Mouse (Mus musculus) heart, adult 9 months (tissue): ENCODE results near the gene Phrf1.
"Not testable (repeated sequence)": the region's sequence is repeated elsewhere in the genome, so short reads cannot be mapped to it uniquely, and the experiment has no call there.

ENCODE experiments used
- DNase-seq, 2 experiments: peaks; one replicate each; pipeline ENCODE4 v3.0.0; 2022; ENCODE audit warnings: low spot score in 2 of 2

Phrf1 gene

DNA sequence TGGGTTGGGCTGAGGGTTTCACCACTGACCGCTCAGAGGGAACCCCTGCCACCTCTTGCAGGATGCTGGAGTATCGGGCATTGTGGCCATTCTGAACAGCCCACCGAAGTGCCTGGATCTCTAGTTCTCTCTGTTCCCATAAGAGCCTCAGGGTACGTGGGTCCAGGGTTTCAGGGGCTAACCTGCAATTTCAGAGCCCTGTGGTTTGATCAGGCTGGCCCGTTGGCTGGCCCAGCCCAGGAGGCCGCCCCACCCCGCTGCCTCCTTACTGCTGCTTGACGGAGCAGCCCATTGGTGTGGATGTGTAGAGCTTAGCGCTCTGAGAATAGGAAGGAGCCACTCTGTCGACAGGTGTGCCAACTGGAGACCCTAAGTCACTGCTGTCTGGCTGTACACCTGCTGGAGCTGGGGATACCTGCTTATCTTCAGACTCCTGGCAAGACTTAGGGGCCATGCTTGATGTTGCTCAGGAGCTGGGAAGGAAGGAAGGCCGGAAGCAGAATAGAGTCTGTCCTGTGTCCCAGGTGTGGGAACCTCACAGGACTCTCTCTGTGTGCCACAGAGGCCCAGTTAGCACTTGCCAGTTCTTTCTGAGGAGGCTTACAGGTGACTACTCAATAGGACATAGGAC lies 14.9 kb upstream of the Phrf1 start, which contains the start of gene Lmntd2:
Lmntd2 (minus strand) TSS at position 476 of the 631 bp plus-strand sequence.
- DNase-seq = no peak

DNA sequence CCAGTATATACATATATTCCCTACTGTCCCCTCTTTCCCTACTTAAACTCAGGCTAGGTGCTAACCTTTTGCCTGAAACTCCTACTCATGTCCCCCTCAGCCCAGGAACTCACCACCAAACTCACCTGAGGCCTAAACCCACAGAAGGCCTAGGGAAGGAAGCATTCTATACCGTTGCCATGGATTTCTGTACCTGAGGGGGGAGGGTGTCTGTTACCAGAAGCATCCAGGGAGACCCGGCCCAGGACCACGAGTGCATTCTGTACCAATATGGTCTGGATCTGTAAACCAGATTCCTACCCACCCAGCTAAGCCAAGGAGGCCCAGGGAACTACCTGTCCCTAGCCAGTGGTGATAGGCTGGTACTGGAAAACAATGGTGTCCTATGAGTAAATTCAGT lies 14.3 kb upstream of the Phrf1 start:
- DNase-seq = no peak

DNA sequence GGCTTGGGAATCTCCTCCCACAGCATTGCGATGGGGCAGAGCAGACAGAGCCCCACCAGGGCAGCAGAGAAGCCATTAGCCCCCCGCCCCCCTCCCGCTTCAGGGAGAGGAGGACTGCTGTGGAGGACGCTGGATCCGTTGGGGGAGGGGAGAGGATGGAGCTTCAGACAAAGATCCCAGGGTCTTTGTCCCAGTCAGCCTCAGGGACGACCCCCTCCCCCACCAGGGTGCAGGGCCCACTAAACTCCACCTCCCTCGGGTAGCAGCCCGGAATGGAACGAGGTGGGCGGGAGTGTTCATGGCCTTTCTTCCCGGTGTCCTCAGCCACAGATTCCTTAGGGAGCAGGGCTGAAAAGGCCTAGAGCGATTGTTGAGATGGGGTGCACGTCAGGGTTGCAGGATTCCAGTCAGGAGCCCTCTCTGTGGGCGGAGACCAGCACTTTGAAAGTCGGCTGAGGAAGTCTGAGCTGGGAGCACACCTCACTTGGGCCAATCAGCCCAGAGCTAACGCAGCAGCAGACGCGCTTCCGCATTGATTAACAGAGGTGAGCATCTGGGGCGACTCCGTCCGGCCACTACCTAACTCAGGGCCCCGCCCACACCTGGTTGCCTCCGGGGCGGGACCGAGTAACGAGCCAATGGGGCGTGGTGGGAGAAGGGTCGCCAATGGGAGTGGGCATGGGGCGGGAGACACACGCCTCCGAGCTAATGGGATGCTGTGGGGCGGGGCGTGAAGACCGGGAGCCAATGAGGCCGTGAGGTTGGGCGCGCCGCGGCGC lies 13.3 kb upstream of the Phrf1 start, which contains the start of gene Rassf7:
Rassf7 (plus strand) TSS at position 760 of the 779 bp plus-strand sequence.
- DNase-seq = peak; percentile 82 to 86

DNA sequence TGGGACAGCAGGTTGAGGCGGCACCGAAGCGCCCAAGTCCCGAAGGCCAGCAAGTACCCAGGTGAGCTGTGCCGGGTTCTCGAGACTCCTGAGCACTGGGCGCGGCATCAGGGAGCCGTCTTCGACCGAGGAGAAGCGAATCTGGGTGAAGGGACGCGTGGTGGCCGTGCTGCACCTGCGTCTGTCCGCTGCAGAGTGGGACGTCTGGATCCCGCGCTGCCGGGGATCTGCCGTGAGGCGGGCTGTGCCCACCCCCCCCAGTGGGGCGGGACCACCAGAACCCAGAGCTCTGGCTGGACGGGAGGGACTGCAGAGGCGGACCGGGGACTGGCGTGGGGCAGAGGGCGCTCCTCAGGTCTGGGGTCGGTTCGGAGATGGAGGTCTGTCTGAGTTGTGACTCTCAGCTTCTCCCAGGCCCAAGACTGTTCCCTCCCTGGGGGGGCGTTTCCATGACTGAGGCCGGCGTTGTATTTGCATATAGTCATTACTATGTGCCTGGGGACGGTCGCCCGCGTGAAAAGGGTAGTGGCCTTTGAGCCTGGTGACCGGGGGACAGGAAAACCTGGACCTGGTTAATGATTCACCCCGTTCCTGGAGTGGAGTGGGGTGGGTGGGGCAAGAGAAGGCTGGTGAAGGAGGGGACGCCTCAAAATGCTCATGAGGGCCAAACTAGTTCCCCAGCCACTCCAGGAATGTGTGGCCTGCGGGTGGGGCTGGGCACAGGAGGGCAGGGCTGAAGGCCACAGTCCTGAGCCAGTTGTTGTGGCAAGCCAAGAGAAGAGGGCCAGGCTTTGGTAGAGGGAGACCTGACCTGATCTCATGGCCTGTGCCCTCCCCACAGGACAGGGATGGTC lies 12.5 kb upstream of the Phrf1 start:
- DNase-seq = no peak

DNA sequence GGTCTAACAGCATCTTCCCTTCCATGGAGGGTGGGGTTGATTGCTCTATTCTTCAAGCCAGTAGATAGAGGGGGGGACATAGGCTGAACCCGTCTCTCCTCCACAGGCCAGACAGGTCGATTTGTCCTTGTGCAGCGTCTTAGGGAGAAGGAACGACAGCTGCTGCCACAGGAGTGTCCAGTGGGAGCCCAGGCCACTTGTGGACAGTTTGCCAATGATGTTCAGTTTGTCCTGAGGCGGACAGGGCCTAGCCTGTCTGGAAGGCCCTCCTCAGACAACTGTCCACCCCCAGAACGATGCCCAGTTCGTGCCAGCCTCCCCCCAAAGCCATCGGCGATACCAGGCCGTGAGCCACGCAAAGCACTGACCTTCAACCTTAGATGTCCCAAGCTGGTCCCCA lies 11.7 kb upstream of the Phrf1 start:
- no peak for DNase-seq

DNA sequence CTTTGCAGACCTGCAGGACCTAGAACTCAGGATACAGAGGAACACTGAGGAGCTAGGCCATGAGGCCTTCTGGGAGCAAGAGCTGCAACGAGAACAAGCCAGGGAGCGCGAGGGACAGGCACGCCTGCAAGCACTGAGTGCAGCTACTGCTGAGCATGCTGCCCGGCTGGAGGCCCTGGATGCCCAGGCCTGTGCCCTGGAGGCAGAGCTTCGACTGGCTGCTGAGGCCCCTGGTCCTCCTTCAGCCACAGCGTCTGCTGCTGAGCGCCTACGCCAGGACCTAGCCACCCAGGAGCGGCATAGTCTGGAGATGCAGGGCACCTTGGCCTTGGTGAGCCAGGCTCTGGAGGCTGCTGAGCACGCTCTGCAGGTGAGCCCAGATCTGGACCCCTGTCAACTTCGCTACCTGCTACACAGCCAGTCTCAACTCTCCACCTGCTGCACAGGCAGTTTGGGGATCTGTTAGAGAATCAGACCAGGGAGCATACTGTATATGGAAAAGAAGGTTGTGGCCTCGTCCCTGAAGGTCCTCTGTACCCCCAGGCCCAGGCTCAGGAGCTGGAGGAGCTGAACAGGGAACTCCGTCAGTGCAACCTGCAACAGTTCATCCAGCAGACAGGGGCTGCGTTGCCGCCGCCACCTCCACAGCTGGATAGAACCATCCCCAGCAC lies 11.1 kb upstream of the Phrf1 start:
- no peak for DNase-seq

DNA sequence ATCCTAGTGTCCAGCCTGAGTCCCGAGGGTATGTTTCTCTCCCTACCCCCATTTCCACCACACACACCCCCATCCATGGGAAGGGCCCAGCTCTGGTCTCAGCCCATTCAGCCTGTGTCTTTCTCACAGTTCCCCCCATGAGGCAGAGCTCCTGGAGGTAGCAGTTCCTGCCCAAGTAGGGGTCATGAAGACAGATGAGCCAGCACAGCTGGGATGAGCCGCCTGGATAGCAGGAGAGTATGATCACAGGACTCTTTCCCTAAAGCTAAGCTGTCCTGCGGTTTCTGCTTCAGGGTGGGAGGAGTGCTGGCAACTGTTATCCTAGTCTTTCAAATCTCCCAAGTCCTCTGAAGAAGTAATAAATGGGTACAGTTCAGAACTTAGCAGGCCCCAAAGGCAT lies 10.4 kb upstream of the Phrf1 start:
- DNase-seq = no peak

DNA sequence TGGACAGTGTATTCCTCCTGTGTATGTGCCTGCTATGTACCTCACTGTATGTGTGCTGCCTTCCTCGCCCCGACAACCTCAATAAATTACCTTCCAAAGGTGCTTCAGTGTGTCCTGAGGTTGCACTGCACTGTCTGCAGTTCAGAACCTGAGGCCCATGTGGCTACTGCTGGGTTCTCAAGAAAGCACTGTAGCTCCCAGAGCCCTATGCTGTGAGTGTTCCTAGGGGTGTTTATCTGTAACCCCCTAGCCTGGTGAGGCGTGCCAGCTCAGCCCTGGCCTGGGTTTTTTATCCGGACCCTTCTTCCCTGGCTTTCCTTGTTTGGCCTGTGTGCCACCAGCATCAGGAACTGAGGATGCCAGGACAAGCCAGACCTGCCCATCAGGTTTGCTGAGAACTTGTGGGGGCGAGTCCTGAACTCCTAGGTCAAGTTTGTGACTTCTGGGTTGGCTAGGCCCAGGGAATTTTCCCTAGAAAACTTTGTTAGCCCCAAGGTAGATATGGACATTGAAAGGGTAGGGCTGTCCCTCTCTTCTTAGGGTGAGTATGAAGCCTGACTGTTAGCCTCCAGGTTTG lies 9.9 kb upstream of the Phrf1 start:
- DNase-seq = no peak

DNA sequence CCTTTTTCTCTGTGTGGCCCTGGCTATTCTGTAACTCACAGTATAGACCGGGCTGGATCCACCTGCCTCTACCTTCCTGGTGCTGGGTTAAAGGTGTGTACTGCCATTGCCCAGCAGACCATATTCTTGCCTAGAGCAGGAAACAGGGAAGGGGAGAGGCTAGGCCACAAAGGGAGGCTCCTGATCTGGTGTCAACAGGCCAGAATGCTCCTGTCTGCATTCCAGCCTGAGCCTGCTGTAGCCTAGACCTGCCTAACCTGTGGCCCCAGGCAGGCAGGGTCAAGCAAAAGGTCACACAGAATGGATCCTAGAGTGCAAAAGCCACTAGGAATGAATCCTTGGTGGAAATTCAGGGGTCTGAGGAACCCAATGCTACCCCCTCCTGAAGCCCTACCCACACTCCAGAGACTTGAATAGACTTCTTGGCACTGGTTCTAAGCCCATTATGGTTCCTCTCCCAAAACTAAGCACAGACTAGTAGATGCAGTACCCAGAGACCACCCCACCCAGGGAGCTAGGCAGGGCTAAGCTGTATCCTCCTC lies 9.0 kb upstream of the Phrf1 start:
- DNase-seq = no peak

DNA sequence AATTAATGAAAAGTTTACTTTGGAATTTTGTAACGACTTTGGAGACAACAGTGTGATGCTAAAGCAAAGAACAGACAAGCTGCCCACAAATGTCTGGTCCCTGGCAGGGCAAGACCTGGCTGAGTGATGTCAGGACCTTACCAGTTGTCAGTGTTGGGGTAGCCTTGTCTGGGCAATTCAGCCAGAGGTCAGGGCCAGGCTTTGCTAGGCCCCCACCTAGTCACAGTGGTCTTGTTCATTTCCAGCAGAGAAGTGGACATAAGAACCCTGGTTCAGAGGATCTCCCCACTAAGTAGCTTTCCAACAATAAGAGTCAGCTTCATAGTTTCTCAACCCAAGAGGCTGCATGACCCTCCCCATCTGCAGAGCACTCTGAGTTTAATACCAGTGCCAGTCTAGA lies 8.2 kb upstream of the Phrf1 start:
- DNase-seq = no peak

DNA sequence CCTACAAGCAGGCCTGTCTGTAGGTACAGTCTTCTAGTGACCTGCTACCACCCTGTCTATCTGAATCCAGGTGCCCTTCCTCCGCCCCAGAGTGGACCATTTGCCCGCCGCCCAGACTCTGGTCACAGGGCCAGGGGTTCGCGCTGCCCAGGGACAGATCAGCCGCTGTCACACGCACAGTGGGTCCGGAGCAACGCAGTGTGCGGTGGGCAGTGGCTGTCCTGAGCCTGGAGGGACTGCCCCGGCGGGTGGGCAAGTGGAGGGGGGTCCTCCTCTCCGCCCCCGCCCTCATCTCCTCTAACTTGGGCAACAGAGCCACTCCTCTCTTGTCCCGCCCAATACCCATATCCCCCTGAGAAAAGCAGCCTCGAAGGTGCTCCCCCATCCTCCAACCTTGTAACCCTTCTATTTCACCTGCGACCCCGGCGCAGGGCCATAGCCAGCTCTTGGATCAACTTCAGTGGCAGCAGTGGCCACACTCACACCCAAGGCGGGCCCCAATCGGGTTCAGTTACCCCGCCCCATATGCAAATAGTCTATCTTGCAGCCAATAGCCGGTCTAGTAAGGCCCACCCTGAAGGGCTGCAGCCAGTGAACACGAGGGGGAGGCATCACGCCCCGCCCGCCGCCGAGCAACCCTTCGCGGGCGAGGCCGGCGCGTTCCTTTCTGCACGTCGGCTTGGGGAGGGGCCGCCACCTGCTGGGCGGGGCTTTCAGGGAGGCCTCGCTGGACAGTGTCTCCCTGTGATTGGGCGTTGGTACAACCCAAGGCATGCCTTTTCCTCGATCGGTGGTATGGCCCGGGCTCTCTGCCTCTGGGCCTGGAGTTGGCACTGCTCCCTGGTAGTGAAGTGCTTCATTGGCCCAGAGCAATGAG lies 7.1 kb upstream of the Phrf1 start:
- peak; percentile 96 to 97 for DNase-seq

DNA sequence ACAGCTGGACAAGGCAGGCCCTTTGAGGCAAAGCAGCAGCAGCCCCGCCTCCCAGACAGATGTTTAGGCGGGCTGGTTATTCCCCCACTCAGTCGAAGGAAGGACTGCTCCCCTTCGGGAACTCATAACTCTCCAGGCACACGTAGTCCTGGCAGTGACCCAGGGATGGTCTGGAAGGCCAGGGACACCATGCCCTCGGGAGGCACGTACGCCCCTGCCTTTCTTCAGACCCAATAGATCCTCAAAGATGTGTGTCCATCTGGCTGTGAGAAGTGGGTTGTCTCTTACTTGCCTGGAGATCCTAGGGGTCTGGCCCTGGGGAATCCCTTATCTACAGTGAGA lies 6.5 kb upstream of the Phrf1 start:
- DNase-seq = no peak

DNA sequence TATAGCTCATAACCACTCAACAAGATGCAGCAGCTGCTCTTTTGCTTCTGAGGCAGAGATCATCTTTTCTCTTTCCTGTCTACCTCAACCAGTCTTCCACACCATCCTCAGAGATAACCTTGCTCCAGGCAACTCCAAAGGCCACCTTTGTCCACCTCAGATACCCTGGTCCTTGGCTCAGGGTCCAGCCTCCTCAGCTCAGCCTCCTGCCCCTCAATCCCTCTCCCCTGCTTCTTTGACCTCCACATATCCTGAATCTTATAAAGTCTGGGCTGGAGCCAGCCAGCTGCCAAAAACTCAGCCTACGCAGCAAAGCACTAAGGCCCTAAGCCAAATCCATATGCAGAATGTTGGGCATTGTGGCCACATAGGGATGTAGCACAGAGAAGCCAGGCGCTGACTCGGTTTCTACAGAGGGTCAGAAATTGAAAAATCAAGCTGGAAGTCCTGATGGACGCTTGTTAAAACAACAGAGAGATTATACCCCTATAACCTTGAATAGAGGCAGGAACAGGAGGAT lies 5.8 kb upstream of the Phrf1 start:
- DNase-seq = no peak

DNA sequence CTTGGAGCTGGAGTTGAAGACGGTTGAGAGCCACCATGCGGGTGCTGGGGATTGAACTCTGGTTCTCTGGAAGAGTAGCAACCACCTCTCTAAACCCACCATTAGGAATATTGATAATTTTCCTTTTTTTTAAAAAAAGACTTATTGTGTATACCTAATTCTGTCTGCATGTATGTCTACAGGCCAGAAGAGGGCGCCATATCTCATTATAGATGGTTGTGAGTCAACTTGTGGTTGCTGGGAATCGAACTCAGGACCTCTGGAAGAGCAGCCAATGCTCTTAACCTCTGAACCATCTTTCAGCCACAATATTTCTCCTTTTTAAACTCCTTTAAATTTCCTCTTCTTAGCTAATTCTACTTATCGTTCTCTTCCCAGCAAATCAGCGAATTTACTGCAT lies 2.0 kb upstream of the Phrf1 start:
- no peak for DNase-seq

DNA sequence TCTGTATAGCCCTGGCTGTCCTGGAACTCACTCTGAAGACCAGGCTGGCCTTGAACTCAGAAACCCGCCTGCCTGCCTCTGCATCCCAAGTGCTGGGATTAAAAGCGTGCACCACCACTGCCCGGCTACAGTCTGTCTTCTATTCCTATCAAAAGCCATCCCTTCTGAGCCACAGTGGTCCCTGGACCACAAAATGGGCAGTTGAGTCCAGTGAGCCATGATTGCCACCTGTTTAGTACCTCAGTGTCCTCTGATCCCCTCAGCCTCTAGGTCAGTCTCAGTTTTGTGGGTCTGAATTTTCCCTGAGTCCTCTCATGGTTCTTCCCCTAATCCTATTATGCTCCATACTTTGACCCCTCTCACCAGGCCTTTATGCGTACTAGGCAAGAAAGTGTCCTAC lies 788 bp upstream of the Phrf1 start:
- DNase-seq = no peak

DNA sequence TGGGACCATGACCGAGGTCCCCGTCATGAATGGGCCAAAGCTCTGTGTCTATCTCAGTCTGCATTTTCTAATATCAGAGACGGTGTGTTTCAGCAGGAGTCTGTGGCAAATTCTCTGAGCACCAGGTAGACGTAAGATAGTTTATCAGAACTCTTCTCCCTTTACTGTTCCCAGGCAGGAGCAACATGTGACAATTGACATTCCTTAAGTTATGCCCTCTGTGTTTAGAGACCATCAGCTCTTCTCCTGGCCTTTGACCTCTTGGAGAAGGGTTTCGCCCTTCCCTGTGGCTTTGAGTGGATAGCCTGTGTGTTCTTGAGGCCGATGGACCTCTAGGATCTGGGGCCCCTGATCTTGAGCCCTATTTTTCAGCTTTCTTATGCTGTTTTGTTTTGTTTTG lies 1.1 kb downstream of the Phrf1 start:
- DNase-seq = no peak

DNA sequence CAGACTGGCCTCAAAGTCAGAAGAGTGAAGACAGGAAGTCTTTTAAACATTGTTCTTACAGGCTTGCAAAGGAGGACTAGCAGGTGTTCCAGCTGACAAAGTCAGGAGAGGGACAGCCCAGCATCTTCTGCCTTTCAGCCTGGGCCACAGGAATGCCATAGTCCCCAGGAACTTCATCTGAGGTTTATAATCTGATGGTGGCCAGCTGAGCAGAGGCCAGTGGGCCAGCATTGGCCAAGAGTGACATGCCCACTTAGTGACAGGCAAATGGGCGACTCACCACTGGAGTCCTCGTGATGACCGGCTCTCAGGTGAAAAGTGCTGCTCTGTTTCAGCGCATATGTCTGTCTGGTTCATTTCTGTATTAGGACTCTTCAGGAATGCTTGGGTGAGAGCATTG lies 2.0 kb downstream of the Phrf1 start:
- no peak for DNase-seq

DNA sequence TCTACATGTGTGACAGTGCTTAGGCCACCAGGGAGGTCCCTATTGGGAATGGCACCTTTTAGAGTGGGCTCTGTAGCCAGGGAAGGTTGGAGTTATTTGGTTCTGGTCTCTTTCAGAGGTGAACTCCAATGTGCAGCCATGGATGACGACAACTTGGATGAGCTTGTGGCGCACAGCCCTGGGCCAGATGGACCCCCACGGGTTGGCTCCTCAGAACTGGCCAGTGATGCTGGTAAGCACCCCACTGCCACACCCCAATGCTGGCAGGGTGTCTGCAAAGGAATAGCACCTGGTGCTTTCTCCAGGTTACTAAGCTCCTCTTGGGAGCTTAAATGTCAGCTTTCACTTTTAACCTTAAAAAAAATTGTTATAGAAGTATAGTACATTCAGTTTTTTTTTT lies 2.5 kb downstream of the Phrf1 start:
- no peak for DNase-seq

DNA sequence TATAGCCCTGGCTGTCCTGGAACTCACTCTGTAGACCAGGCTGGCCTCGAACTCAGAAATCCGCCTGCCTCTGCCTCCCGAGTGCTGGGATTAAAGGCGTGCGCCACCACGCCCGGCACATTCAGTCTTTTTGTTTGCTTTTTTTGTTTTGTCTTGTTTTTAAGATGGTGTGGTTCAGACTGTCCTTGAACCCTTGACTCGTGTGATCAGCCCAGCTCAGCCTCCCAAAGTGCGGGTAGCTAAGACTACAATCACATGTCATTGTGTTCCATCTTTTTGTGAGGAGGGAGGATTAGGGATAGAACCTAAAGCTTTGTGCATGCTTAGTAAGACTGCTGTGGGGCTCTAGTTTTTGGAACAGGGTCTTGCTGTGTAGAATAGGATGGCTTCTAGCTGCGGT lies 3.0 kb downstream of the Phrf1 start:
- no peak for DNase-seq

DNA sequence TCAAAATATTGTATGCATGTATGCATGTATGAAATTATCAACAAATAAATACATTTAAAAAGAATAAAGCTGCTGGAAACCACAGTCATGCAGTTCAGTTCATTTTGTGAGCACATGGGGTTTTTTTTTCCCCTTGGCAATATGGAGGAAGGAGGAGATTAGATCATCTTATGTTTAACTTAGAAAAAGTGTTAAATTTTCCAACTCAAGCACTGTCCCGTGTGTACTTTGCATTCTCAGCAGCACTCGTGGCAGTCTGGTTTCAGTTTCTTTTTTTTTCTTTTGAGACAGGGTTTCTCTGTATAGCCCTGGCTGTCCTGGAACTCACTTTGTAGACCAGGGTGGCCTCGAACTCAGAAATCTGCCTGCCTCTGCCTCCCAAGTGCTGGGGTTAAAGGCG lies 21.9 kb downstream of the Phrf1 start:
- not testable (repeated sequence) for DNase-seq
